Mouse (Mus musculus) monocyte, adult 5-6 weeks (primary cell): Measurements from ENCODE around the gene Ocel1. TPM values are rescaled to one million over a fixed set of nuclear protein-coding genes. Genes with fewer than 3 reads are reported as not detected.

Source experiments
- ATAC-seq: fragments of 153-309, 156-312 bp; replicated peaks from 2 replicates; pipeline ENCODE4 v1.8.0; 2017; ENCODE audit warnings: mild to moderate bottlenecking; ENCODE audit not compliant: low TSS enrichment, insufficient number of reproducible peaks, severe bottlenecking, poor library complexity, low FRiP score
- total RNA-seq: library from RNA; stranded (forward); fragments of 200-1000, 200-491, 200-594 nt; gene quantifications from 3 replicates; pipeline ENCODE4 v1.2.3, GENCODE M21; 2017

Gene Ocel1
- total RNA-seq, 1 experiment from 2014 or later = 16.3 TPM

DNA sequence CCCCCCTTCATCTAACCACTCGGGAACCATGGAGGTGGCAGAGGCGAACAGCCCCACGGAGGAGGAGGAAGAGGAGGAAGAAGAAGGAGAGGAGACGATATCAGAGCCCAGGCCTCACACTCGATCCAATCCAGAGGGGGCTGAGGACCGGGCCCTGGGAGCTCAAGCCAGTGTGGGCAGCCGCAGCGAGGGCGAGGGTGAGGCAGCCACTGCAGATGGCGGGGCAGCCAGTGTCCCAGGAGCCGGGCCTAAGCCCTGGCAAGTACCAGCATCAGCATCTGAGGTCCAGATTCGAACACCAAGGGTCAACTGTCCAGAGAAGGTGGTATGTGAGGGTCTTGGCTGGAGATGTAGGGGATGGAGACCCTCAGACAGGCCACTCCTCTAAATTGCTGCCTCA lies 26.6 kb downstream of the Ocel1 start:
- ATAC-seq = no peak

- no peak for ATAC-seq
These were observed 29.7 kb downstream of the Ocel1 start for GRCm38 (mm10) chr8:71400826-71401225.

GRCm38 (mm10) chr8:71401454-71401853 lies 30.4 kb downstream of the Ocel1 start:
- ATAC-seq = no peak

DNA sequence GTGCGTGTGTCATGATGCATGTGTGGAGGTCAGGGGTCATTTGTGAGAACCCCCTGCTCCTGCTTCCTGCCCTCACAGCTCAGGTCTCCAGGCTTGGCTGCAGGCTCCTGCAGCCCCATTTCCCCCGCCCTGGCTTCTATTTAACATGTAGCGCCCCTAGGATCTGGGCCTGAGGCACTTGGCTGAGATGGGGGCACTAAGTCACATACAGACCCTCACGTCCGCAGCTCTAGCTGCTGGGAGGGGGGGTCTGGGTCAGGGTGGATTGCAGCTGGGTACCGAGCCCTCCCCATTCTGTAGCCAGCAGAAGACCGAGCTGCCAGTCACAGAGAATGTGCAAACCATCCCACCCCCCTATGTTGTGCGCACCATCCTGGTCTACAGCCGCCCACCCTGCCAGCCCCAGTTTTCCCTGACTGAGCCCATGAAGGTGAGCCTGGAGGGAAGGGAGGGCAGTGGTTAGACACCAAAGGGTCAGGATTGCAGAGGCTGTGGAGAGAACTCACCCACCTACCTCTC lies 31.4 kb downstream of the Ocel1 start:
- no peak for ATAC-seq

DNA sequence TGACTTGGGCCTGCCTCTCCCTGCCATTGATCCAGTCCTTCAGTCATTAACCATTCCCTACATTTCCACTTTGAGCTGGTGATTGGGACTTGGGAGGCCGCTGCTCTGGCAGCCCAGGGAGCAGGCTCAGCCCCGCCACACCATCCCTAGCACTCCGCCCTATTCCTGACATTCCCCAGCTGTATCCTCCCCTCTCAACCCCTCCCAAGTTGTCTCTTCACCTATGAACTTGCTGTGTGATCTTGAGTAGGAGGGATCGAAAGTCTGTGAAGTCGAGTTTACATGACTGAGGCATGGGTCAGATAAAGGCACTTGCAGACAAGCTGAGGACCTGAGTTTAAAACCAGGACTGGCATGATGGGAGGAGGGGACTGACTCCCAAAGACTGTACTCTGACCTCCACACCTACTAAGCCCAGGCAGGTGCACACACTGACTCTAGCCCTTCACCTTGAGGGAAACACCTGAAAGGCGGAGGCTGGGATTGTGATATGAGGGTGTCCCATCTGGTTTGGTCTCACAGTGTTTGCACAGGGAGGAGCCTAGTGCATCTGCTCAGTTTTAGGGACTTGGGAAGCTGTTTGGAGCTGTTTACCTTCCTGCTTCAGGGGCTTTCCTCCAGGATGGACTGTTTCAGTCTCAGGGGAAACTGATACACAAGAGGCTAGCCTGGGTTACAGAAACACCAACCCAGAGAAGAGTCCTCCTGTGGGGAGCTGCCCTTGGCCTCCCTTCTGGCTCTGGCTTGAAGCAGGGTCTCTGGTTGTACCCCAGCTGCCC lies 32.2 kb downstream of the Ocel1 start:
- no peak for ATAC-seq

DNA sequence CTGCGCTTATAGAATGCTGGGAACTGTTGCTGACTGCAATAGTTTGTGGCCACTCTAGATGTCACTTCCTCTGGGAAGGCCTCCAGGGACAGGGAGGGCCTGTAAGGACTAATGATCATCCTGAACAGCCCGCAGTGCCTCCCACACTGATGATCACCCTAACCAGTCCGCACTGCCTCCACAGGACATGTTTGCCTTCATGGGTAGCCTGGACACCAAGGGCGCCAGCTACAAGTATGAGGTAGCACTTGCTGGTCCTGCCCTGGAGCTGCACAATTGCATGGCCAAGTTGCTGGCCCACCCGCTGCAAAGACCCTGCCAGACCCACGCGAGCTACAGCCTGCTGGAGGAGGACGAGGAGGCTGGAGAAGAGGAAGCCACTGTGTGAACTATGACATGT lies 32.9 kb downstream of the Ocel1 start:
- no peak for ATAC-seq

DNA sequence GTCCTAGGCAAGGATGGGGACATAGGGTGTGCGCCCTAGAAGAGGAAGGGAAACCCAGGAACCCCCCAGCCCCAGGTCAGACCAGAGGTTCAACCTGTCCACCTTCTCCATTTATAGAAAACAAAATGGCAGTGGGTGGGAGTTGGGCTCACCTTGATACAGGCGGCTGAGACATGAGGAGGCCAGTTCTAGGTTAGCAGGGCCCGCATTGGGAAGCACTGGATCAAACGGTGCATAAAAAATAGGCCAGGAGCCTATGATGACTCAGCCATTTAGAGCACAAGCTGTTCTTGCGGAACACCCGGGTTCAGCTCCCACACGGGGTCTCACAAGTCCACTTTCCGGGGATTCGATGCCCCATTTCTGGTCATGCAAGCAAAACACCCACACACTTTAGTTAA lies 33.9 kb downstream of the Ocel1 start:
- no peak for ATAC-seq

DNA sequence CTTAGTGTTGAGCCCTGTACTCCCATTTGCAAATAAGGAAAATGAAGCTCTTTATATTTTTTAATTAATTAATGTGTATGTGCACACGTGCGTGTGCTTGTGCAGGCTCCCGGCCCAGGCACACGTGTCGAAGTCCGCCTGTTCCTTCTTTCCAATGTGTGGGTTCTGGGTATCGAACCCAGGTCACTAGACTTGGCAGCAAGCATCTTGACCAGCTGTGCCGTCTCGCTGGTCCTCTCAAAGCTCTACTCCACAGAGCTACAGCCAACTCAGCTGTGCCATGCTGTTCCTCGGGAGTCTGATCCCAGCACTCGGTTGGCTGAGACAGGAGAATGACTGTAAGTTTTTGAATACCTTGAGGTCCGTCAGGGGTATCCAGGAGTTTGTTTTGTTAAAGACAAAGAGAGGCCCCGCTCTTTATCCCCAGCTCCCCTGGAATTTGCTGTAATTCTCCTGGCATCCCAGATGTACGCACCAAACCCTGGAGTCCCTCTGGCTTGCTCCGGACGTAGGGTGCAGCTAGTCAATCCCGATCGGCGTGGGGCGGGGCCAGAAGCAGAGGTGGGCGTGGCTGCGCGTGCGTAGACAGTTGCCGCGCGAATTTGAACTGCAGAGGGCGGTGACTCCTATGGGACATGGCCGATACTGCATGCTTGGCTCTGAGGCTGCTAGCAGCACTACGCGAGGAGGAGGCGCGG lies 34.5 kb downstream of the Ocel1 start, which contains the start of gene Ankle1:
Gene Ankle1, plus strand, starts transcription at position 610 of the 698 bp plus-strand sequence.
- ATAC-seq = peak; percentile 87

GRCm38 (mm10) chr8:71406099-71407015 lies 35.3 kb downstream of the Ocel1 start:
- peak; percentile 32; the same call in 1 of the 2 replicates for ATAC-seq

GRCm38 (mm10) chr8:71407441-71407840 lies 36.3 kb downstream of the Ocel1 start:
- no peak for ATAC-seq

- no peak for ATAC-seq
These were observed 37.1 kb downstream of the Ocel1 start for GRCm38 (mm10) chr8:71408231-71408630.

DNA sequence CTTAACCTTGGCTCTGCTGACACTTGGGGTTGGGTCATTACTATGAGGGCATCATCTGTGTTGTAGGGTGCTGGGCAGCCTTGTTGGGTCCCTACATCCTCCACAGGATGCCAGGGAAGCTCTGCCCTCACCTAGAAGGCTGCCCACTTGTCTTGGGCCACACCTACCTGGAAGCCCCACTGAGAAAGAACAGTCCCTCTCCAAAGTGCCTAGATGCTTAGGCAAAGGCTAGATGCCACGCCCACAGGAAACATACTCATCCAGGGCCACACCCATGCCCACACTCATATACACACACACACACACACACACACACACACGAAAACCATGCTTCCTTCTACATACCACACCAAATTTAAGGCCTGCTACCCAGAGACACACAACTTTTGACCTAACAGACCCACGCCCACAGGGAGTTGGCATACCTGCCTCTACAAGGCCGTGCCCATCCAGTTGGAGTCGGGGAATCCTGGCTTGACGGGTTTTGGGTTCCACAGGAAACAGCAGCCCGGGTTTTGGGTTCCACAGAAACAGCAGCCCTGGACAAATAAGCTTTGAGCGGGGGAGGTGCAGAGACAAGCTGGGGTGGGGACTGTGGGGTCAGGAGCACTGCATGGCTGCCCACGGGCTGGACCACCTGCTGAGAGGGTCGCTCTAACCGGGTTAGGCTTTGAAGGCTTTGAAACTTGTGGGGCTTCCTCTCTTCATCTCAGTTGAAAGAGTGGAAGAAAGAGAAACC lies 40.6 kb downstream of the Ocel1 start:
- no peak for ATAC-seq

- ATAC-seq = no peak
These were observed 51.0 kb downstream of the Ocel1 start for GRCm38 (mm10) chr8:71422121-71422520.

Other genes starting within 250 kb of the Ocel1 start
- 71.0 to 99.2 TPM (median 72.2 TPM) in 3 replicates for gene Myo9b, start 98.6 kb upstream of the Ocel1 start, total RNA-seq
- gene Haus8, start 98.4 kb upstream of the Ocel1 start, total RNA-seq = 45.5 to 77.0 TPM (median 73.5 TPM) in 3 replicates
- gene Use1, start 4.5 kb upstream of the Ocel1 start, total RNA-seq = 172 to 275 TPM (median 266 TPM) in 3 replicates
- 3.4 to 11.6 TPM (median 9.4 TPM) in 3 replicates for gene Nr2f6, start 10.7 kb downstream of the Ocel1 start, total RNA-seq
- gene Ushbp1, start 24.5 kb downstream of the Ocel1 start, total RNA-seq = 0.10 TPM in 1 of 3 replicates, not detected in the others
- 49.7 to 68.7 TPM (median 61.4 TPM) in 3 replicates for gene Babam1, start 25.6 kb downstream of the Ocel1 start, total RNA-seq
- gene Ankle1, start 34.7 kb downstream of the Ocel1 start, total RNA-seq = 0.48 TPM in 1 of 3 replicates, not detected in the others
- gene Abhd8, start 92.4 kb downstream of the Ocel1 start, total RNA-seq = 2.2 to 12.0 TPM (median 8.3 TPM) in 3 replicates
- gene Mrpl34, start 93.7 kb downstream of the Ocel1 start, total RNA-seq = 5.7 to 17.9 TPM (median 13.7 TPM) in 3 replicates
- 33.6 to 53.8 TPM (median 42.4 TPM) in 3 replicates for gene Dda1, start 97.9 kb downstream of the Ocel1 start, total RNA-seq
- 4.7 to 11.0 TPM (median 8.5 TPM) in 3 replicates for gene Ano8, start 114.7 kb downstream of the Ocel1 start, total RNA-seq
- 16.0 to 22.2 TPM (median 16.4 TPM) in 3 replicates for gene Gtpbp3, start 116.8 kb downstream of the Ocel1 start, total RNA-seq
- gene Plvap, start 140.5 kb downstream of the Ocel1 start, total RNA-seq = not detected in 3 replicates
- gene Ccdc194, start 154.4 kb downstream of the Ocel1 start, total RNA-seq = not detected in 3 replicates
- gene Bst2, start 166.2 kb downstream of the Ocel1 start, total RNA-seq = 25.5 to 51.2 TPM (median 32.9 TPM) in 3 replicates
- gene Mvb12a, start 171.6 kb downstream of the Ocel1 start, total RNA-seq = 13.9 to 34.3 TPM (median 20.5 TPM) in 3 replicates
- gene Tmem221, start 187.6 kb downstream of the Ocel1 start, total RNA-seq = 0.29 TPM in 1 of 3 replicates, not detected in the others
- not detected in 3 replicates for gene Nxnl1, start 195.3 kb downstream of the Ocel1 start, total RNA-seq
- 0.53 to 1.2 TPM (median 0.76 TPM) in 3 replicates for gene Slc27a1, start 197.6 kb downstream of the Ocel1 start, total RNA-seq
- 31.2 to 49.8 TPM (median 36.8 TPM) in 3 replicates for gene Pgls, start 220.9 kb downstream of the Ocel1 start, total RNA-seq
- gene Fam129c, start 226.3 kb downstream of the Ocel1 start, total RNA-seq = 6.3 to 12.8 TPM (median 6.9 TPM) in 3 replicates
- gene Colgalt1, start 239.7 kb downstream of the Ocel1 start, total RNA-seq = 39.9 to 78.4 TPM (median 65.4 TPM) in 3 replicates